Mouse (Mus musculus): ENCODE results near the gene Ube2v1. TPM values are rescaled to one million over a fixed set of nuclear protein-coding genes. Genes with fewer than 3 reads are reported as not detected.

The Ube2v1 gene
- polyA plus RNA-seq, 1 experiment from 2014 or later: 332 TPM

DNA sequence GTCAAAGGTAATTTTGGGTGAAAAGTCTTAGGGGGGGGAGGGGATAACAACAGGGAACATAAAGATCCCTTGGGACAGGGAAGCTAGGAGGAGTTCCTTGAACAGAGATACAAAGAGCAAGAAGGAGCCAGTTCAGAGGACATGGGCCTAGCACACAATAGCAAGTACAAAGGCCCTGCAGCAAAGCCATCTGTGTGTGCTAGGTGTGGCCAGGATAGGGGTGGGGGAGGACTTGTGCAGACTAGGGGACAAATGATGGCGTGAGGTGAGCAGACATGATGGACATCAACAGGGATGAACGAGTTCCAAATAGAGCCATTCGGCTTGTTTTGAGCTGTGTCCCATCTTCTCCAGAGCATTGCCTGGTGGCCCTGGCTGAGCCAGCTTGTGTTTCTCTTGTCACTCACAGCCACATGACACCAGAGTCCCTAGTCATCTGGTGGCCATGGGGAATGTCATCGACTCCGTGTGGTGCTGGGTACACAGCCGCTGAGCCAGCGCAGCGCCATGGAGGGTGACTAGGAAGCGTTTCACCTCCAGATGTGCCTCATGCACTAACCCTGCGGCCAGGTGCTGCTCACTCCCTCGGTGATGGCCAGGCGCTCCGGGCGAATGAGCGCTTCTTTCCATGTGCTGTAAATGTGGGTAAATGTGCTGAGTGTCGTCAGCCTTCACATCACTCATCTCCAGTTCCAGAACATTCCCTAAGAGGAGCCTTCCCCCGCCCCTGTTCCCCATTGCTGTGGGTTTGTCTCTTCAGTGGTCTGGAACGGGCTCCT, 60.3 kb downstream of the Ube2v1 start:
- peak overlapping the region; percentile 63 for H3K27ac ChIP-seq
- peaks cover 33% of the 10 kb centered on the region for H3K4me1 ChIP-seq
- DNase-seq (ENCODE audit: low spot score): no peak
- no peaks in the 10 kb centered on the region for H3K9me3 ChIP-seq
- H3K27me3 ChIP-seq (ENCODE audit: insufficient read depth, poor library complexity, severe bottlenecking): no peaks in the 10 kb centered on the region
- H3K36me3 ChIP-seq: no peaks in the 10 kb centered on the region
- no peak overlapping the region for H3K4me3 ChIP-seq
- WGBS: 84% methylated on average over 18 of the region's 18 CpGs

DNA sequence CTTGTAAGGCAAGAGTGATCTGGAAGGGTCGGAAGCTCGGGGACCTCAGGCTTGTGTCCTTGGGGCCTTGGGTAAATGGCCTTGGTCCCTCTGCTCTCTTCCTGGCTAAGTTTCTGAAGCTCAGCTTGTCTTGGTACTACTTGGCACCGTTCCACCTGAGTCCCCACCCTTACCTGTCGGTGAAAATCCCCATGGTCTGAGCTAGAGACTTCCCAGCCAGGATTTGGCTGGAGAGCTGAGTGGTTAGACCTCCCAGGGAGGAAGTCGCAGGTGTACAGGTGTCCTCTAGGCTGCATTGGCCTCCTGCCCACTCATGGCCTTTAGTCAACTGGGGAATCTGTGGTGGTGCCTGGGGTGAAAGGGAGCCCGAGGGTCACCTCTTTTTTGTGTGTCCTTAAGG, 61.1 kb downstream of the Ube2v1 start:
- Histone ChIP-seq H3K4me1 (peaks cover 32% of the 10 kb centered on the region), H3K4me3 (no peak overlapping the region), H3K27ac (peak overlapping the region; percentile 19), H3K27me3 (ENCODE audit: insufficient read depth, poor library complexity, severe bottlenecking) (no peaks in the 10 kb centered on the region), H3K9me3 (no peaks in the 10 kb centered on the region), H3K36me3 (no peaks in the 10 kb centered on the region)
- 82% methylated on average over 6 of the region's 6 CpGs for WGBS
- DNase-seq (ENCODE audit: low spot score): no peak

DNA sequence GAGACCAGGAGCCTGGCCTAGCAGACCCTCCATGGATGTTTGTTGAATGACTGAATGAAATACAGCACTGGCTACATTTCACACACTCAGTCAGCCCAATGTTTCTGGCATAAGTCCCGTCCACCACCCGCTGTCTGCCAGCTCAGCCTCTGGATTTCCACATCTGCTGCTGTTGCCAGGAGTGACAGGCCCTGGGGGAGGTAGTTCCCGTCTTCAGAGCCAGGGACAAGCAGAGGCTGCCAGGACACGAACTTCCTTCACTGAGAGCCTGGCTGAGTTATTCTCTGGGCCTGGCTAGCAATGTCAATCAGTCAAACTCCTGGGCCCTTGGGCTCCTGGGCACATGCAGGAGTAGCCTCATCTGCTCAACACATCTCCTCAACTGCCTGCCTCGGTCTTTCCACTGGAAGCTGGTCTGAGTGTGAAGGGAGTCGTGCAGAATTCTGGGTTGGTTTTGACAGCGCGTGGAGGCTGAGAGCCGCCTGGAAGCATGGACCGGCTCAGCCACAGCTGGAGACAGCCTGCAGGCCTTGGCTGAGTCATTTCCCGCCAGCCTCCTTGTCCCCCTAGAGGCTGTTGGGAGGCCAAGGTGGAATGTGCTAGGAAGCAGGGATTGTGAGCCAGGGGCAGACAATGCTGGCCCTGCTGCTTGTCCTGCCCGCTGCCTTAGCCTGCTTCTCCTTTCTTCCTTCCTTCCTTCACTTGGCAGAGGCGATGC, 61.8 kb downstream of the Ube2v1 start:
- no peak for DNase-seq (ENCODE audit: low spot score)
- H3K4me1 ChIP-seq: peaks cover 38% of the 10 kb centered on the region
- no peak overlapping the region for H3K4me3 ChIP-seq
- WGBS: 60% methylated on average over 13 of the region's 13 CpGs
- peak overlapping the region; percentile 19 for H3K27ac ChIP-seq
- H3K9me3 ChIP-seq: no peaks in the 10 kb centered on the region
- H3K27me3 ChIP-seq (ENCODE audit: insufficient read depth, poor library complexity, severe bottlenecking): no peaks in the 10 kb centered on the region
- H3K36me3 ChIP-seq: no peaks in the 10 kb centered on the region

DNA sequence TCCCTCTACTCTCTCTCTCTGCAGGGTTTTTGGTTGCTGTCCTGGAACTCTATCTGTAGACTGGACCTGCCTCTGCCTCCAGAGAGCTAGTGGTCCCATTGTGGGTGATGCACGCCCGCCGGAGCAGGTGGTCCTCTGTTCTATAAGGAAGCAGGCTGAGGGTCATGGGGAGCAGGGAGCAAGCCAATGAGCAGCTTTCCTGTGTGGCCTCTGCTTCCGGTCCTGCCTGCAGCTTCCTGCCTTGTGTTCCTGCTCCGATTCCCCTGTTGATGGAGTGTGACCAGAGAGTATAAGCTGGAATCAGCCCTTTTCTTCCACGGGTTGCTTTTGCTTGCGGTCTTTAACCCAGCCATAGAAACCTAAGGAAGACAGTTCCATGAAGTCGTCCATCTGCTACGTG, 63.8 kb downstream of the Ube2v1 start:
- Histone ChIP-seq H3K36me3 (no peaks in the 10 kb centered on the region), H3K9me3 (no peaks in the 10 kb centered on the region), H3K27ac (peak overlapping the region; percentile 67), H3K4me3 (no peak overlapping the region), H3K27me3 (ENCODE audit: insufficient read depth, poor library complexity, severe bottlenecking) (peaks cover 3% of the 10 kb centered on the region; the same call in 1 of the 2 replicates), H3K4me1 (peaks cover 50% of the 10 kb centered on the region)
- no peak for DNase-seq (ENCODE audit: low spot score)
- WGBS: 79% methylated on average over 9 of the region's 9 CpGs

DNA sequence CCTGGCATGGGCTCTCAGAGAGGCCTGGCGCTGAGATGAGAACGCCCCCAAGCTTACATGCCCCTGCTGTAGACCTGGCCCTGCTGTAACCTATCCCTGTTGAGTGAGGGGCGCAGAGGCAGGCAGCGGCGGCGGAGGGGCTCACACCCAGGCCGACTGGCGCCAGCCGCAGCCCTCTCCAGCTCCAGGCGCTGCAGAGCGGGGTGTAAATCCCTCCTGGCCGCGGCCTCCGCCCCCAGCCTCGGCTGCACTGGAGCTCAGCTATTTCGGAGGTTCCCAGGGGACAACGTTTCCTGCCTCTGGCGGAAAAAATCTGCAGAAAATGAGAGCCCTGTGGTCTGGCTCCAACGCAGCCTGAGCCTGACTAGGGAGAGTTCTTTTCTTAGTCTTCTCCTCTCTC, 66.2 kb downstream of the Ube2v1 start:
- H3K27ac ChIP-seq: peak overlapping the region; percentile 89
- H3K27me3 ChIP-seq (ENCODE audit: insufficient read depth, poor library complexity, severe bottlenecking): peaks cover 14% of the 10 kb centered on the region; the same call in 1 of the 2 replicates
- H3K9me3 ChIP-seq: no peaks in the 10 kb centered on the region
- 5% methylated on average over 19 of the region's 19 CpGs for WGBS
- peaks cover 61% of the 10 kb centered on the region for H3K4me1 ChIP-seq
- peak overlapping the region; percentile 34 for H3K4me3 ChIP-seq
- DNase-seq (ENCODE audit: low spot score): no peak
- no peaks in the 10 kb centered on the region for H3K36me3 ChIP-seq

DNA sequence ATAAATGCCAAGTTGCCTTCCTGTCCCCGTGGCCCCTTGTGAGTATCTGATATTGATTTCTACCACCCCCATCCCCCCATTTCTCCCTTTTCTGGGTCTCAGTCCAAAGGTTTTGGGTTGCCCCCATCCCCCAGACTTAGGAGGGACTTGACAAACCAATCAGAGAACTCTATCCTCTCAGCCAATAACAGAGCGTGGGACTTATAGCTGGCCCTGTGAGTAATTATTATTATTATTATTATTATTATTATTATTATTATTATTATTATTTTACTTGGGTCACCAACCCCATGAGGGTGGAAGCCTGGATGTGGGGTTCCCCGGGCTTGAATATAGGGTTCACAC, 66.6 kb downstream of the Ube2v1 start:
- peak overlapping the region; percentile 89 for H3K27ac ChIP-seq
- no peaks in the 10 kb centered on the region for H3K9me3 ChIP-seq
- no peaks in the 10 kb centered on the region for H3K36me3 ChIP-seq
- 62% methylated on average over 3 of the region's 3 CpGs for WGBS
- H3K4me3 ChIP-seq: peak overlapping the region; percentile 34; the same call in 1 of the 2 replicates
- H3K27me3 ChIP-seq (ENCODE audit: insufficient read depth, poor library complexity, severe bottlenecking): peaks cover 17% of the 10 kb centered on the region
- H3K4me1 ChIP-seq: peaks cover 58% of the 10 kb centered on the region
- DNase-seq (ENCODE audit: low spot score): no peak

DNA sequence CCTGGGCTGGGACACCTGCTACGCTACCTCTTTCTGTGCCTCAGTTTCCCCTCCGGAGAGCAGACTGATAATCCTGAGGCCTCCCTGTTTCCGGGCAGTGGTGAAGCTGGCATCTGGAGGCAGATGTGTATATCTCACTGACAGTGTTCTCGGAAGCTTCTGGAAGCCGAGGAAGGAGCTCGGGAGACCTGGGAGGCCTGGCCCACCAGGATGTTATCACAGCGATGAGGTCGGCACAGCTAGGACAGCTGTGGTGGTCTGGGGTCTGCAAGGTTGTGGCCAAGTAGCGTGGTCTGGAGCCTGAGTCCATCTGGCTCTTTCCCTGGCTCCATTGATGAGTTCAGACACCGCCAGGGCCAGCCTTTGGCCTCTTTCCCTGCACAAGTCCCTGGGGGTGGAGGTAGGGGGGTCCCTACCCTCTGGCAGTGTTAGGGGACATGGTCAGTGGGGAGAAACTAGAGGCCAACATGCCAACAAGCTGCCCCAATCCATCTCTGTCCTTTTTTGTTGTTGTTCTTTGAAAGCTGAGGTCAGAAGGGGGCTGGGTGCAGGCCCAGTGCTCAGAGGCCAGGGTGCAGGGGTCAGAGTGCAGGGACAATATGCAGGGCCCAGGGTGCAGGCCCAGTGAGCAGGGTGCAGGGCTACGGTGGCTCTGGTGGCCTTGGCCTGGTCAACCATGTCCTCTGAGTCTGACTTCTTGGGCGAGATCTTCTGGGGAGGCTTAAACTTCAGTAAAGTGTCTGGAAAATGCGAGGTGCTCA, 67.2 kb downstream of the Ube2v1 start:
- H3K27me3 ChIP-seq (ENCODE audit: insufficient read depth, poor library complexity, severe bottlenecking): peaks cover 23% of the 10 kb centered on the region
- WGBS: 73% methylated on average over 13 of the region's 13 CpGs
- H3K4me1 ChIP-seq: peaks cover 59% of the 10 kb centered on the region
- no peak overlapping the region for H3K4me3 ChIP-seq
- H3K9me3 ChIP-seq: no peaks in the 10 kb centered on the region
- peak overlapping the region; percentile 76 for H3K27ac ChIP-seq
- DNase-seq (ENCODE audit: low spot score): no peak
- H3K36me3 ChIP-seq: no peaks in the 10 kb centered on the region

DNA sequence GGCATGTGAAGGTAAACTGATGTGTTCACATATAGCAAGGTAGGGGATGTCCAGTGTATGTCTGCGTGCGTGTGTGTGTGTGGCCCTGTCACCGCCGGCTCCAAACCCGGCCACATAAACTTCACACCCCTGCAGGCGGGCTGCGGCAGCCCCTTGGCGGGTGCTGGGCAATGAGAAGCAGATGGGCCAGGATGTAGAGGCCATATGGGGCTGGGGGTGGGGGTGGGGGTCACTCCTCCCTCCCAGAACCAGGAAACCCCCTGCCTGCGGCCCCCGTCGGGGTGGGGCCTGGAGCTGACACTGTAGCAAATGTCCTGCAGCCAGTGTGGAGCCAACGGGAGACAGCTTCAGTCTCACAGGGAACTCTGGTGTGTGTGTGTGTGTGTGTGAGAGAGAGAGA, 68.2 kb downstream of the Ube2v1 start:
- no peaks in the 10 kb centered on the region for H3K9me3 ChIP-seq
- no peak for DNase-seq (ENCODE audit: low spot score)
- 0 out of 2 replicates have a peak overlapping the region, but pooled peaks have one; percentile 27 for H3K4me3 ChIP-seq
- peak overlapping the region; percentile 76 for H3K27ac ChIP-seq
- H3K27me3 ChIP-seq (ENCODE audit: insufficient read depth, poor library complexity, severe bottlenecking): peaks cover 33% of the 10 kb centered on the region
- WGBS: 23% methylated on average over 12 of the region's 12 CpGs
- no peaks in the 10 kb centered on the region for H3K36me3 ChIP-seq
- H3K4me1 ChIP-seq: peaks cover 70% of the 10 kb centered on the region

DNA sequence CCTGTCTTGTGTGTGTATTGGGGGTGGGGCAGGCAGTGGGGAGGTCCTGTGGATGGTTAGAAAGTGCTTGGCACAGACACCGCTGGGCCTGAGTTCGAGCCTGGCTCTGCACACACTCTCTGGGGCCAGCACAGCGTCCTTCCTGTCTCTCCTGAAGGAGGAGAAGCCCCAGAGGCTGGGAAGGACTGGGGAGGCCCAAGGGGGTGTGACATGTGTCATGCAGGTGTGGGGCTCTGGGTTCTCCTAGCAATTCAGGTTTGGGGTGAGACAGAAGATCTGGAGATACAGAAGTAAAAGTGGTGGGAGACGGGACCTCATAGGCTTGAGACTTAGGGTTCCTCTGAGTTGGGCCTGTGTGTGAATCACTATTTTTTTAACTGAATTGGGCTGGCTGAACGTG, 68.9 kb downstream of the Ube2v1 start:
- Histone ChIP-seq H3K4me1 (peaks cover 70% of the 10 kb centered on the region), H3K27me3 (ENCODE audit: insufficient read depth, poor library complexity, severe bottlenecking) (peaks cover 40% of the 10 kb centered on the region), H3K9me3 (no peaks in the 10 kb centered on the region), H3K27ac (peak overlapping the region; percentile 76), H3K4me3 (no peak overlapping the region), H3K36me3 (no peaks in the 10 kb centered on the region)
- no peak for DNase-seq (ENCODE audit: low spot score)
- whole genome bisulfite sequencing: 60% methylated on average over 5 of the region's 5 CpGs

DNA sequence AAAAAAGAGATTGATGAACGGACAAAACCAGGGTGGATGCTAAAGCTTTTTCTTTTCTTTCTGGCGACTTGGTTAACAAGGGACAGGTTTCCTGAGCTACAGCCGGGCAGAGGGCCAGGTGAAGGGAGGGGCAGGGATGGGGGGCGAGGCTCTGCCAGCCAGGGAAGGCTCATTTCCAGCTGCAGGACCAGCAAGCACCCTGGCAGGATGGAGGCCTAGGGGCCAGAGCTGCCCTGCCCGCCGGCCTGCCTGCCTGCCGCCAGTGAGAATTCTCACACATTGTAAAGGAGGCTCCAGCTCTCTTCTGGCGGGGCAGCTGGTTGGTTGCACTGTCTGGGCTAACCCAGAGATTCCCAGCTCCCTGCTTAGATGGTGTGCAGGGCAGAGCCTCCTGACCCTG, 69.8 kb downstream of the Ube2v1 start:
- Histone ChIP-seq H3K9me3 (no peaks in the 10 kb centered on the region), H3K36me3 (no peaks in the 10 kb centered on the region), H3K4me1 (peaks cover 68% of the 10 kb centered on the region), H3K4me3 (no peak overlapping the region), H3K27ac (peak overlapping the region; percentile 76), H3K27me3 (ENCODE audit: insufficient read depth, poor library complexity, severe bottlenecking) (peaks cover 42% of the 10 kb centered on the region)
- 38% methylated on average over 8 of the region's 8 CpGs for WGBS
- DNase-seq (ENCODE audit: low spot score): no peak

DNA sequence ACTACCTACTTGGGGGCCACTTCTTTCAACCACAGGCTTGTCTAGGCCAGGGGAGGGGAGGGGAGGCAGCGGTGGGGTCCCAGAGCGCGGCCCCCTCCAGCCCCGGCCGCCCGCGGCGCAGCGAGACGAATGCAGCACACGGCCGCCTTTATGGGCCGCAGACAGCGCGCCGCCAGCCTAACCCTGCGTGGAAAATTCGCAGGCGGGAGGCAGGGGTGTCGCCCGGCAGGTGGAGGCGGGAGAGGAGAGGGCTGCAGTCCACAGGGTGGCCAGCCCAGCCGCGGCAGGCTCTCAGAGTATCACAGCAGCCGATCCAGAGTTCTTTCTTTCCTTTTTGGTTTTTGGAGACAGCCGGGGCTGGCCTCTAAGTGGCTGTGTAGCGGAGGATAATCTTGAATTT, 72.5 kb downstream of the Ube2v1 start:
- peak overlapping the region; percentile 86 for H3K27ac ChIP-seq
- DNase-seq (ENCODE audit: low spot score): no peak

More for the DNA sequence above, 72.5 kb downstream of the Ube2v1 start:
- H3K9me3 ChIP-seq: no peaks in the 10 kb centered on the region
- H3K4me3 ChIP-seq: peak overlapping the region; percentile 46
- WGBS: 7% methylated on average over 27 of the region's 27 CpGs
- H3K4me1 ChIP-seq: peaks cover 57% of the 10 kb centered on the region
- H3K36me3 ChIP-seq: no peaks in the 10 kb centered on the region
- H3K27me3 ChIP-seq (ENCODE audit: insufficient read depth, poor library complexity, severe bottlenecking): peaks cover 42% of the 10 kb centered on the region

Measured in heart, embryonic 10.5 days (tissue).